Mouse (Mus musculus) layer of hippocampus, postnatal 25 days (tissue): Measurements from ENCODE around the gene Tube1. TPM values are rescaled to one million over a fixed set of nuclear protein-coding genes. Genes with fewer than 3 reads are reported as not detected.

Experiments used
- DNase-seq, 2 experiments: peaks; one replicate each; pipeline ENCODE4 v3.0.0; 2022; ENCODE audit warnings: mixed read lengths in 2 of 2, low spot score in 1 of 2; ENCODE audit errors: extremely low spot score in 1 of 2
- total RNA-seq, 2 experiments: library from RNA; stranded (reverse); gene quantifications; 2 replicates each; pipeline ENCODE4 v1.2.3; 2021

Tube1 gene
- total RNA-seq: 1 to 10 TPM; 2.1 to 2.2 TPM

GRCm38 (mm10) chr10:39133462-39134310 is at the start of gene Tube1, which contains the start of gene Fam229b:
TSS of gene Tube1 (plus strand) at chr10:39133976.
TSS of gene Fam229b (minus strand) at chr10:39133914.
- DNase-seq: peak; percentile 80 to 85

DNA sequence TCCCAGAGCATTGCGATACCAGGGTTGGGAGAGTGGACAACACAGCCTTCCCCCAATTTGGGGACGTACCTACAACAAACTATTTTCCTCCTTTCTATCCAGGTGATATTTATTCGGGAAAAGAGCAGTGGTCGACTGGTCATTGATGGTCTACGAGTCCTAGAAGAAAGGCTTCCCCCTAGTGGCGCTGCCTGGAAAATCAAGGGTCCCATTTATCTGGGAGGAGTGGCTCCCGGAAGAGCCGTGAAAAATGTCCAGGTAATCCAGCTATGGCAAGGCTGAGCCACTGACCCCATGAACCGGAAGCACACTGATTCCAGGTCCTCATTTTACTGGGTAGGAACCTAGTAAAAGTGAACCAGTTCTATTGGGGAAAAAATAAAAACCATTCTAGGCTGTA is 36.8 kb upstream of the Tube1 start:
- peak; percentile 11 to 55 for DNase-seq

GRCm38 (mm10) chr10:39098746-39099145 is 35.0 kb upstream of the Tube1 start:
- no peak for DNase-seq

DNA sequence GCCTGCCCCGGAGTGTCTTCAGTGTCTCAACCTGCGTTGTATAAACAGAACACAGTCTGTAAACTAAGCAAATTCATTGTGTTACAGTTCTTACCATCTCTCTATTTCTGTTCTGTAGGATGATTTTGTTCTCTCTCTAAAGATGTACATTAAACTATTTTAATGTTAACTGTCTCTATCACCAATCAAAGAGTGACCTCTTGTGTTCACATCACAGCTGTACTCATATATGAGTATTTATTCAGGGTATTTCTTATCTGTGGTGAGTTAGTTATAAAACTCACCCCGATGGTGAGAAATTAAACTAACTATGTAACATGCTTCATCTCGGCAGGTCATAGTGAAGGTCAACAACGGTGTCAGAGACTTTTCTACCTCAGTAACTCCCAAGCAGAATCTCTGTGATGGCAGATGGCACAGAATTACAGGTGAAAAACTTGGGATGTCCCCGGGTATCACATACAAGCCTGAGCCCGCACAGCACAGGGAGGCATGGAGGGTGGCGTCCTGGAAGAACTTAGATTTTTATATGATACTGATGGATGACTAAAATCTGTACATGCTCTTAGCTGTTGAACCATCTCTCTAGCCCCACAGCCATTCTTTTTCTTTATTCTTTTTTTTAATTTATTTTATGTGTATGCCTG is 28.9 kb upstream of the Tube1 start:
- DNase-seq: no peak

GRCm38 (mm10) chr10:39106413-39106812 is 27.4 kb upstream of the Tube1 start:
- DNase-seq: no peak

- no peak for DNase-seq
Observed at GRCm38 (mm10) chr10:39106935-39107334, 26.8 kb upstream of the Tube1 start.

- DNase-seq: no peak
Observed at GRCm38 (mm10) chr10:39108837-39109488, 24.8 kb upstream of the Tube1 start.

- DNase-seq: no peak
Observed at GRCm38 (mm10) chr10:39109489-39109874, 24.3 kb upstream of the Tube1 start.

DNA sequence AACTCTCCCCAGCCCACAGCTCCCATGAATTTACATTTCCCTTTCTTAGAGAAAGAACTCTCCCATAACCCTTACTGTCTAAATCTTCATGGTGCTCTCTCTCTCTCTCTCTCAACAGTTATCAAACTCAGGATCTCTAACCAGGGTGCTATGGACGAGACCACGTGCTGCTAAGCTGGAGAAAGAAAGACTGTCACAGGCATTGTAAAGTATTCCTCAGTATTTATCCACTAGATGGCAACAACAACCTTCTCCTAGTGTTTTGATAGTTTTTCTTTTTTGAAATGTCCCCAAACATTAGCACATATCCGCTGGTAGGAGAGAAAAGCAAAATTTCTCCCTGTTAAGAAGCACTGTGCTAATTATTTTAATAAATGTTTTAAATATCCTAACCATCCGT is 12.4 kb upstream of the Tube1 start:
- DNase-seq: no peak

- no peak for DNase-seq
Observed at GRCm38 (mm10) chr10:39137766-39138165, 4.0 kb downstream of the Tube1 start.

- no peak for DNase-seq
Observed at GRCm38 (mm10) chr10:39138761-39139160, 5.0 kb downstream of the Tube1 start.

DNA sequence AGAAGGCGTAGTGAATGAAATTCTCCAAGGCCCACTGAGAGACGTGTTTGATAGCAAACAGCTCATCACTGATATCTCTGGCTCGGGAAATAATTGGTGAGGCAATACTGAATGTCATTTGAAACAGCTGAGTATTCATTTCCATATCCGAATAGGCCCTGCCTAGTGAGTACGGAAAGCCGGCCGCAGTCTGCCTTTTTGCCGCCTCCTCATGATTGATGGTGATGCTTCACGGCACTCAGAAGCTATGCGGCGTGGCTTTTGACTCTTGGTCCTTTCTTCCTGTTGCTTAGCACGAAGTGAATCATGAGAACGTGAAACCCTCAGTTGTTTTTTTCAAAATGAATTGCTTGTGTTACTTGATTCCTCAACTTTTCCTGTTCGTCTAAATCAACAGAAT is 7.1 kb downstream of the Tube1 start:
- DNase-seq: no peak

DNA sequence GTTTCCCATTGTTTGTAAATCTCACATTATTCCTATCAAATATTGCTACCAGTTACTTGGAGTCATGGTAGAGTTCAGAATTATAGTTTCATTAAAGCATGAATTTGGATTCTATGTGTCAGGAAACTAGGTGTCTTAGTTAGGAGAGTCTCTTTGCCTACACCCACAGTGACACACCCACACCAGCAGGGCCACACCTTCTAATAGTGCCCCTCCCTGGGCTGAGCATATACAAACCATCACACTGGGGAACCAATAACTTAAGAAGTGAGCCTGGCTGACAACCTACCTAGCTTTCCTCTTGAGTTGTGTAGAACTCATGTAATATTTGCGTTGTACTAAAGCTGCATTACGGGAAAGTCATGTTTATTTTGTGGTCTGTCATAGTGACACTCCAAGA is 7.6 kb downstream of the Tube1 start:
- no peak for DNase-seq

- DNase-seq: no peak
Observed at GRCm38 (mm10) chr10:39142216-39142615, 8.4 kb downstream of the Tube1 start.

- DNase-seq: no peak
Observed at GRCm38 (mm10) chr10:39156719-39157118, 22.9 kb downstream of the Tube1 start.

GRCm38 (mm10) chr10:39157321-39157720 is 23.5 kb downstream of the Tube1 start:
- no peak for DNase-seq

GRCm38 (mm10) chr10:39158306-39158705 is 24.5 kb downstream of the Tube1 start:
- DNase-seq: no peak

- no peak for DNase-seq
Observed at GRCm38 (mm10) chr10:39161406-39161805, 27.6 kb downstream of the Tube1 start.

- DNase-seq: no peak
Observed at GRCm38 (mm10) chr10:39162666-39163484, 29.1 kb downstream of the Tube1 start.

DNA sequence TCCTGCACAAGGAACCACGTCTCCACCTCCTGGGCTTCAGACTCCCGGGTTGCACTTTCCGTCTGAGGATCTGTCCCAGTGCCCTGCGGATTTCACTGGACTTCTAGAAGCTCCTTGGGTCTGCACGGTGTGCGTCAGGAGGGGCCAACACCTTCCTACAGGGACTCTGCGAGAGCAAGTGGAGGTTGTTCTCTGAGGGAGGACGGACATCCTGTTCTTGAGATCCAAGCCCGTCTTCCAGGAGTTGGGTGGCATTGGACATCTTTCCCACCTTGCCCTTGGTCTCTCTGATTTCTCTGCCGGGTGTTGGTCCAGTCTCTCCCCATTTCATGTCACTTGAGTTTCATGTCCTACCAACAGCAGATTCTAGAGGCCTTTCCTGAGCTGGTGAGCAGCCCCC is 29.9 kb downstream of the Tube1 start, which contains the start of gene Ccn6:
Gene Ccn6, minus strand, starts transcription at position 101 of the 400 bp plus-strand sequence.
- no peak for DNase-seq
